Mouse (Mus musculus) ES-E14 (cell line): ENCODE results near the gene Fam189a2. TPM values are rescaled to one million over a fixed set of nuclear protein-coding genes. Genes with fewer than 3 reads are reported as not detected.

Source experiments
- DNase-seq: peaks from one replicate; pipeline ENCODE4 v3.0.0-alpha.2; 2013; ENCODE audit warnings: low read depth, low spot score
- H3K27ac ChIP-seq: 2 replicates; pipeline ENCODE4 v1.5.1; 2012; ENCODE audit warnings: low read depth, mild to moderate bottlenecking, low read length, moderate library complexity, mixed read lengths; ENCODE audit not compliant: poor library complexity, insufficient read depth, severe bottlenecking
- H3K36me3 ChIP-seq: 2 replicates; pipeline ENCODE4 v1.6.1; 2012; ENCODE audit warnings: mild to moderate bottlenecking, low read length, moderate library complexity, mixed read lengths; ENCODE audit not compliant: control insufficient read depth, poor library complexity, insufficient read depth, severe bottlenecking
- H3K4me1 ChIP-seq, 2 experiments: fragments of 150-350 bp in 1 of 2; sonication (generic) in 1 of 2; 2 replicates each; pipeline ENCODE4 v1.6.1; 2012; ENCODE audit warnings: low read length in 2 of 2, mild to moderate bottlenecking in 1 of 2, mixed read lengths in 1 of 2; ENCODE audit not compliant: control insufficient read depth in 2 of 2, insufficient read depth in 2 of 2, poor library complexity in 1 of 2
- H3K4me3 ChIP-seq, 2 experiments: fragments of 150-350 bp in 1 of 2; sonication (generic) in 1 of 2; 2 replicates each; pipeline ENCODE4 v1.5.1; 2012; ENCODE audit warnings: low read length in 2 of 2, low read depth in 1 of 2, mild to moderate bottlenecking in 1 of 2, mixed read lengths in 1 of 2; ENCODE audit not compliant: insufficient read depth in 1 of 2, poor library complexity in 1 of 2, severe bottlenecking in 1 of 2
- H3K9ac ChIP-seq: 2 replicates; pipeline ENCODE4 v1.6.1; 2012; ENCODE audit warnings: low read depth, mild to moderate bottlenecking, low read length, mixed read lengths; ENCODE audit not compliant: poor library complexity, insufficient read depth, severe bottlenecking
- H3K9me3 ChIP-seq: fragments of 150-350 bp; sonication (generic); 2 replicates; pipeline ENCODE4 v1.6.1; 2012; ENCODE audit warnings: low read depth, mild to moderate bottlenecking, low read length; ENCODE audit not compliant: control insufficient read depth, insufficient read depth
- CHD2 ChIP-seq: IDR thresholded peaks from 2 replicates; pipeline ENCODE4 v1.6.1; 2014; ENCODE audit warnings: mild to moderate bottlenecking, low read depth, low read length, inconsistent platforms
- HCFC1 ChIP-seq: IDR thresholded peaks from 2 replicates; pipeline ENCODE4 v1.6.1; 2012; ENCODE audit warnings: low read length, inconsistent platforms, borderline replicate concordance; ENCODE audit not compliant: insufficient read depth
- MAFK ChIP-seq: IDR thresholded peaks from 2 replicates; pipeline ENCODE4 v1.6.1; 2014; ENCODE audit warnings: mild to moderate bottlenecking, low read depth, low read length, inconsistent platforms; ENCODE audit not compliant: insufficient read depth
- ZC3H11A ChIP-seq: IDR thresholded peaks from 2 replicates; pipeline ENCODE4 v1.6.1; 2012; ENCODE audit warnings: low read depth, mild to moderate bottlenecking, inconsistent platforms, low read length, borderline replicate concordance
- ZNF384 ChIP-seq: IDR thresholded peaks from 2 replicates; pipeline ENCODE4 v1.6.1; 2012; ENCODE audit warnings: low read depth, low read length, inconsistent platforms
- in situ Hi-C, 2 experiments: fragments of 600-800 bp; cut with MboI; formaldehyde crosslinking; loops; one replicate each; pipeline ENCODE4 v1.15.1; 2025; ENCODE audit warnings: low sequenced_read_pairs in 2 of 2, inconsistent platforms in 1 of 2; ENCODE audit not compliant: unreplicated experiment in 2 of 2
- total RNA-seq: library from RNA; depleted of rRNA; stranded (reverse); fragments of 300-350 nt; gene quantifications from 2 replicates; pipeline ENCODE4 v1.2.3, GENCODE M21; 2012

Fam189a2 gene
- total RNA-seq, 1 experiment, result 1.6 TPM

GRCm38 (mm10) chr19:23977901-23978443 lies 52.8 kb downstream of the Fam189a2 start:
- Histone ChIP-seq H3K9me3 (no peaks in the 10 kb centered on the region), H3K9ac (no peak overlapping the region), H3K4me3 (no peak overlapping the region), H3K4me1 (peaks cover 0 to under 1% of the 10 kb centered on the region in 2 experiments; a peak in 1 of 4 replicates), H3K36me3 (no peaks in the 10 kb centered on the region), H3K27ac (no peak overlapping the region)
- no peak for DNase-seq
- TF ChIP-seq ZC3H11A (no peak), MAFK (no peak), ZNF384 (no peak), CHD2 (no peak), HCFC1 (no peak)
- in situ Hi-C loops, result no loop called here

GRCm38 (mm10) chr19:23972881-23973649 lies 57.8 kb downstream of the Fam189a2 start:
- Histone ChIP-seq H3K36me3 (no peaks in the 10 kb centered on the region), H3K27ac (no peak overlapping the region), H3K9me3 (no peaks in the 10 kb centered on the region), H3K4me3 (no peak overlapping the region), H3K9ac (no peak overlapping the region), H3K4me1 (peaks cover 0 to 2% of the 10 kb centered on the region in 2 experiments; a peak in 1 of 4 replicates)
- TF ChIP-seq HCFC1, result no peak
- TF ChIP-seq ZNF384, result no peak
- TF ChIP-seq MAFK, result no peak
- no peak for TF ChIP-seq CHD2
- TF ChIP-seq ZC3H11A, result no peak
- in situ Hi-C loops, result loop anchor here (25.0 kb wide), 1 partner anchor 386 kb away; no protein-coding TSS in a partner anchor
- DNase-seq, result no peak

- no peak for DNase-seq
- no peak overlapping the region; the same call in 1 of the 2 replicates for H3K27ac ChIP-seq
- peaks cover 0 to 2% of the 10 kb centered on the region in 2 experiments; a peak in 1 of 4 replicates for H3K4me1 ChIP-seq
- H3K36me3 ChIP-seq, result no peaks in the 10 kb centered on the region
- H3K9me3 ChIP-seq, result no peaks in the 10 kb centered on the region
- in situ Hi-C loops, result loop anchor here (25.0 kb wide), 1 partner anchor 384 kb away; no protein-coding TSS in a partner anchor
- no peak overlapping the region for H3K9ac ChIP-seq
- no peak overlapping the region for H3K4me3 ChIP-seq
- TF ChIP-seq HCFC1 (no peak), ZC3H11A (no peak), CHD2 (no peak), ZNF384 (no peak), MAFK (no peak)
These were observed 59.4 kb downstream of the Fam189a2 start for GRCm38 (mm10) chr19:23971391-23971790.

DNA sequence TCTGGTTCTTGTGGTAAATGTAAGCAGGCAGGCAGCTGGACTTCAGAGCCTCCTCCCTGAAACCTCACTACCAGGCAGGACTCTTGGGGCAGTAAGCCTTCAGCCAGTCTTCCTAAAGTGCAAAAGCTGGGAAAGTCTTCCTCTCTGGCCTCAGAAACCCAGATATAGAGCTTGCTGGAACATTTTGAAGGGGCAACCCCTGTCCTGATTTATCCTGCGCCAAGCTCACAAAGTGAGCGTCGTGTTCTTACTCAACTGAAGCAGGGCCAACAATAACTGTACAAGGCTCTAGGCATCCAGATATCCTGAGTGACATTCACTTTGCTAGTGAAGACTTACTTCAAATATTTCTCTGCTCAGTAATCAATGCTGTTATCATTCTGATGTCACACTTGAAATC lies 60.4 kb downstream of the Fam189a2 start:
- H3K4me3 ChIP-seq, result no peak overlapping the region
- peaks cover 0 to 2% of the 10 kb centered on the region in 2 experiments; a peak in 1 of 4 replicates for H3K4me1 ChIP-seq
- in situ Hi-C loops, result loop anchor here (25.0 kb wide), 1 partner anchor 383 kb away; no protein-coding TSS in a partner anchor
- TF ChIP-seq ZNF384 (no peak), CHD2 (no peak), ZC3H11A (no peak), HCFC1 (no peak), MAFK (no peak)
- no peak for DNase-seq
- H3K36me3 ChIP-seq, result no peaks in the 10 kb centered on the region
- no peak overlapping the region for H3K9ac ChIP-seq
- no peaks in the 10 kb centered on the region for H3K9me3 ChIP-seq
- no peak overlapping the region for H3K27ac ChIP-seq
